In the genomic region with DNA sequence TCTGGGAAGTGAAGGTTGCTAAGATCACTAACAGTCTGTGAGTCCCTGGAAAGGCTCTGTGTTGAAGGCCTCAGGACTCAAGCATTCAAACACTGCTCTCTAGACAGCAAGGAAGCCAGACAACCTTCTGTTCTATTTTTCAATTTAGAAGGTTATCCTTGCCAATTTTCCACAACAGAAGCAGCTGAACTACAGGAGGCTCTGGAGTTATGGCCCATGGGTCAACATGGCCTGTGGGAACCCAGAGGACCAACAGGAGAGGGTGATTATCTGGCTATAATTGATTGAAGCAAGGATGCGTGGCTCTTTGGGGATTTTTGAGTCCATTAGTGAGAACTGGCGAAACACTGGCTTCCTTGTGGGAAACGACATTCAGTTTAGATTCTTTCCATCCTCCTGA, we compare ENCODE assay signal across 23 mouse cellular contexts. TPM values are rescaled to one million over a fixed set of nuclear protein-coding genes. Genes with fewer than 3 reads are reported as not detected.
DNase-seq lines count a peak whose midpoint lies in the region; ATAC-seq and TF ChIP-seq lines count a peak whose summit lies in the region.
"Had no signal": no experiment of that assay in that cellular context is flagged by ENCODE, and none has a peak within 500 bp of the region (broad histone marks: within the 10 kb centered on the region; RNA-seq: fewer than 3 reads in every experiment).

No protein-coding gene starts in this region.

- intact Hi-C loops in heart, adult 2 months (cut with DNase I): no loop called here
- intact Hi-C loops in heart, postnatal 14 days (cut with DNase I): loop anchor here (5.0 kb wide), 1 partner anchor 106 kb away; no protein-coding TSS in a partner anchor

- H3K27ac ChIP-seq in heart, adult 2 months: peak overlapping the region; percentile 98
- H3K27ac ChIP-seq in hindbrain, embryonic 14.5 days: peak overlapping the region; percentile 1; the same call in 1 of the 2 replicates
- H3K27ac ChIP-seq in hindbrain, embryonic 11.5 days (ENCODE audit: low read depth, low read length): no peak overlapping the region
- H3K27ac ChIP-seq in stomach, embryonic 16.5 days (ENCODE audit: low read length): peak overlapping the region; percentile 48; the same call in 1 of the 2 replicates
- H3K27ac ChIP-seq in stomach, postnatal 0 days (replicated peaks): no peak overlapping the region
- H3K27ac ChIP-seq: hindbrain, embryonic 10.5 days had no signal

- peaks cover 48% of the 10 kb centered on the region for H3K4me1 ChIP-seq in heart, adult 2 months (ENCODE audit: control insufficient read depth, insufficient read depth, low read length)
- 0 out of 2 replicates have a peak, but pooled peaks cover 12% of the 10 kb centered on the region for H3K4me1 ChIP-seq in hindbrain, embryonic 14.5 days (replicated peaks; ENCODE audit: control insufficient read depth, insufficient read depth, low read length)
- no peaks in the 10 kb centered on the region for H3K4me1 ChIP-seq in hindbrain, embryonic 11.5 days (replicated peaks; ENCODE audit: control insufficient read depth, insufficient read depth, low read length)
- peaks cover 21% of the 10 kb centered on the region for H3K4me1 ChIP-seq in stomach, embryonic 16.5 days (ENCODE audit: control insufficient read depth, insufficient read depth, low read length)
- H3K4me1 ChIP-seq in stomach, postnatal 0 days (replicated peaks; ENCODE audit: control insufficient read depth, insufficient read depth): 0 out of 2 replicates have a peak, but pooled peaks cover 2% of the 10 kb centered on the region

- no peak overlapping the region for H3K4me3 ChIP-seq in heart, adult 2 months
- H3K4me3 ChIP-seq in hindbrain, embryonic 14.5 days (replicated peaks; ENCODE audit: low read length): no peak overlapping the region
- H3K4me3 ChIP-seq in hindbrain, embryonic 11.5 days (ENCODE audit: low read depth, low read length): no peak overlapping the region
- no peak overlapping the region for H3K4me3 ChIP-seq in stomach, embryonic 16.5 days (replicated peaks; ENCODE audit: low read length)
- H3K4me3 ChIP-seq in stomach, postnatal 0 days (ENCODE audit: low read depth, low read length): no peak overlapping the region
- H3K4me3 ChIP-seq: hindbrain, embryonic 10.5 days had no signal

- H3K9me3 ChIP-seq in hindbrain, embryonic 14.5 days (ENCODE audit: control insufficient read depth, low read length): no peaks in the 10 kb centered on the region
- no peaks in the 10 kb centered on the region for H3K9me3 ChIP-seq in hindbrain, embryonic 11.5 days (ENCODE audit: control insufficient read depth, low read length)
- H3K9me3 ChIP-seq in stomach, embryonic 16.5 days (replicated peaks; ENCODE audit: control insufficient read depth, low read length): no peaks in the 10 kb centered on the region
- no peaks in the 10 kb centered on the region for H3K9me3 ChIP-seq in stomach, postnatal 0 days (ENCODE audit: control insufficient read depth, low read length)
- H3K9me3 ChIP-seq: hindbrain, embryonic 10.5 days had no signal

- H3K9ac ChIP-seq in heart, adult 2 months (ENCODE audit: low read depth, low read length): no peak overlapping the region
- H3K9ac ChIP-seq in hindbrain, embryonic 14.5 days: no peak overlapping the region
- no peak overlapping the region for H3K9ac ChIP-seq in hindbrain, embryonic 11.5 days (ENCODE audit: low read depth, low read length)
- H3K9ac ChIP-seq in stomach, embryonic 16.5 days (ENCODE audit: low read length): no peak overlapping the region
- H3K9ac ChIP-seq in stomach, postnatal 0 days (ENCODE audit: low read length): no peak overlapping the region
- H3K9ac ChIP-seq: forebrain, postnatal 0 days had no signal

- H3K27me3 ChIP-seq in heart, adult 2 months (ENCODE audit: control insufficient read depth, insufficient read depth, low read length): no peaks in the 10 kb centered on the region
- no peaks in the 10 kb centered on the region for H3K27me3 ChIP-seq in hindbrain, embryonic 14.5 days (ENCODE audit: control insufficient read depth, insufficient read depth, low read length)
- H3K27me3 ChIP-seq in hindbrain, embryonic 11.5 days (ENCODE audit: control insufficient read depth, insufficient read depth, low read length): no peaks in the 10 kb centered on the region
- no peaks in the 10 kb centered on the region for H3K27me3 ChIP-seq in stomach, embryonic 16.5 days (ENCODE audit: control insufficient read depth, insufficient read depth, low read length)
- H3K27me3 ChIP-seq in stomach, postnatal 0 days (ENCODE audit: control insufficient read depth, insufficient read depth, low read length): no peaks in the 10 kb centered on the region

- ATAC-seq in hindbrain, embryonic 14.5 days (ENCODE audit: low FRiP score): no peak
- no peak for ATAC-seq in hindbrain, embryonic 11.5 days (ENCODE audit: low FRiP score)
- ATAC-seq in stomach, embryonic 16.5 days (ENCODE audit: insufficient read depth, low FRiP score): no peak
- no peak for ATAC-seq in stomach, postnatal 0 days (ENCODE audit: low FRiP score, low TSS enrichment)
- no peak for ATAC-seq in CD4-positive, CD25-positive, alpha-beta regulatory T cell, adult 4 months

- TF ChIP-seq CTCF in heart, adult 2 months (IDR thresholded peaks at IDR 0.05): no peak
- TF ChIP-seq CTCF in stomach, postnatal 0 days (IDR thresholded peaks at IDR 0.05; ENCODE audit: low read depth): no peak

- no peak overlapping the region for H3K4me2 ChIP-seq in hindbrain, embryonic 14.5 days (replicated peaks)
- H3K4me2 ChIP-seq in hindbrain, embryonic 11.5 days (replicated peaks; ENCODE audit: low read depth, low read length): no peak overlapping the region
- H3K4me2 ChIP-seq in stomach, embryonic 16.5 days (ENCODE audit: low read depth, low read length): no peak overlapping the region
- H3K4me2 ChIP-seq in stomach, postnatal 0 days (replicated peaks; ENCODE audit: low read depth): no peak overlapping the region
- H3K4me2 ChIP-seq: liver, embryonic 11.5 days; midbrain, embryonic 11.5 days had no signal

- DNase-seq in heart, adult 2 months: peak in 1 of 2 experiments; percentile 26
- no peak for DNase-seq in heart, postnatal 14 days
- DNase-seq in hindbrain, embryonic 14.5 days (ENCODE audit: low spot score): no peak
- DNase-seq in hindbrain, embryonic 11.5 days (ENCODE audit: low spot score): no peak
- no peak for DNase-seq in stomach, postnatal 0 days (ENCODE audit: low spot score)
- DNase-seq in skeletal muscle tissue, adult 2 months (ENCODE audit: low read depth, low spot score): peak; percentile 61
- DNase-seq: adrenal gland, postnatal 14 days; B cell, adult 2 months; cerebellum, adult 8-10 months; cerebellum, postnatal 36 days; forebrain, postnatal 0 days; kidney, adult 18-20 months; kidney, postnatal 4 days; layer of hippocampus, adult 9-11 months; left cerebral cortex, postnatal 4 days; lung, adult 18-20 months; lung, postnatal 10 days had no signal

- TF ChIP-seq POLR2A in heart, adult 2 months (IDR thresholded peaks at IDR 0.05; ENCODE audit: insufficient read depth, low read depth, low read length): no peak

- H3K36me3 ChIP-seq in heart, adult 2 months (ENCODE audit: control insufficient read depth, insufficient read depth, low read length): peaks cover 68% of the 10 kb centered on the region
- H3K36me3 ChIP-seq in hindbrain, embryonic 14.5 days (replicated peaks; ENCODE audit: control insufficient read depth, insufficient read depth): no peaks in the 10 kb centered on the region
- H3K36me3 ChIP-seq in hindbrain, embryonic 11.5 days (ENCODE audit: control insufficient read depth, insufficient read depth, low read length): no peaks in the 10 kb centered on the region
- no peaks in the 10 kb centered on the region for H3K36me3 ChIP-seq in stomach, embryonic 16.5 days (ENCODE audit: control insufficient read depth, insufficient read depth, low read length)
- no peaks in the 10 kb centered on the region for H3K36me3 ChIP-seq in stomach, postnatal 0 days (ENCODE audit: control insufficient read depth, insufficient read depth, low read length)
- H3K36me3 ChIP-seq: hindbrain, embryonic 10.5 days had no signal

- no peak for TF ChIP-seq EP300 in heart, adult 2 months (IDR thresholded peaks at IDR 0.05; ENCODE audit: insufficient read depth, low read depth, low read length)
- TF ChIP-seq EP300 in stomach, postnatal 0 days (optimal IDR thresholded peaks at IDR 0.05): no peak

- no peaks in the 10 kb centered on the region for H3K79me2 ChIP-seq in heart, adult 2 months (replicated peaks; ENCODE audit: control insufficient read depth, insufficient read depth, low read length)

- 62% methylated on average over 3 of the region's 3 CpGs for WGBS in heart, adult 2 months
- 71% methylated on average over 3 of the region's 3 CpGs for WGBS in hindbrain, embryonic 14.5 days
- WGBS in hindbrain, embryonic 11.5 days: 85% methylated on average over 3 of the region's 3 CpGs
- WGBS in stomach, embryonic 16.5 days: 53% methylated on average over 3 of the region's 3 CpGs
- WGBS in stomach, postnatal 0 days: 54% methylated on average over 3 of the region's 3 CpGs

RNA-seq across cellular contexts. Expression of gene Zfp366, which starts 48.7 kb away (rescaled TPM):
- 10 to 100 TPM in 1 of 2 experiments, 1 to 10 TPM in 1; 9.7 to 14.4 TPM for total RNA-seq in heart, adult 2 months (2021)
- polyA plus RNA-seq in heart, adult 2 months (2012; rRNA removed): 5.0 and 7.8 TPM in 2 replicates
- total RNA-seq in heart, postnatal 14 days (2021): 10 to 100 TPM; 19.7 to 21.2 TPM
- 0.78 and 1.3 TPM in 2 replicates for polyA plus RNA-seq in hindbrain, embryonic 14.5 days (2014; fragmentation: Nextera tagmentation; extraction: Ambion mirVana)
- 0.91 and 0.95 TPM in 2 replicates for polyA plus RNA-seq in hindbrain, embryonic 11.5 days (2014; fragmentation: Nextera tagmentation; extraction: Ambion mirVana)
- polyA plus RNA-seq in stomach, embryonic 16.5 days (2015; fragmentation: Nextera tagmentation; extraction: Ambion mirVana): 0.62 and 0.65 TPM in 2 replicates
- 0.25 and 0.33 TPM in 2 replicates for polyA plus RNA-seq in stomach, postnatal 0 days (2015; fragmentation: Nextera tagmentation; extraction: Ambion mirVana)
- under 1 TPM in 1 of 2 experiments, not detected in 1; 0.09 TPM for polyA plus RNA-seq in CD4-positive, CD25-positive, alpha-beta regulatory T cell, adult 4 months (2017; shearing (Covaris generic))
- total RNA-seq: MEL had no signal

Comparison
In these comparisons a context has a peak if more than half of its experiments do, and no peak if none do; other contexts are left out.
1. H3K27ac ChIP-seq: peak in heart, adult 2 months (single experiment), hindbrain, embryonic 14.5 days (single experiment) and stomach, embryonic 16.5 days (single experiment); none in hindbrain, embryonic 11.5 days (single experiment) and stomach, postnatal 0 days (single experiment).